Mouse (Mus musculus): ENCODE measurements around the gene Pitx2. TPM values are rescaled to one million over a fixed set of nuclear protein-coding genes. Genes with fewer than 3 reads are reported as not detected.
A peak's percentile ranks its signal among the peaks of the same experiment; 100 is the strongest.

Gene Pitx2
- polyA plus RNA-seq, 1 experiment = 18.6 TPM

- DNase-seq (ENCODE audit: low read depth) = peak; percentile 45
- no peak for TF ChIP-seq CTCF (IDR thresholded peaks at IDR 0.05; ENCODE audit: borderline replicate concordance, extremely low read depth, insufficient read depth, insufficient read length)
- TF ChIP-seq POLR2A (IDR thresholded peaks at IDR 0.05; ENCODE audit: borderline replicate concordance, extremely low read depth, insufficient read depth, insufficient read length, poor library complexity, severe bottlenecking) = no peak
Measured at GRCm38 (mm10) chr3:129220086-129220670, 20.5 kb downstream of the Pitx2 start.

DNA sequence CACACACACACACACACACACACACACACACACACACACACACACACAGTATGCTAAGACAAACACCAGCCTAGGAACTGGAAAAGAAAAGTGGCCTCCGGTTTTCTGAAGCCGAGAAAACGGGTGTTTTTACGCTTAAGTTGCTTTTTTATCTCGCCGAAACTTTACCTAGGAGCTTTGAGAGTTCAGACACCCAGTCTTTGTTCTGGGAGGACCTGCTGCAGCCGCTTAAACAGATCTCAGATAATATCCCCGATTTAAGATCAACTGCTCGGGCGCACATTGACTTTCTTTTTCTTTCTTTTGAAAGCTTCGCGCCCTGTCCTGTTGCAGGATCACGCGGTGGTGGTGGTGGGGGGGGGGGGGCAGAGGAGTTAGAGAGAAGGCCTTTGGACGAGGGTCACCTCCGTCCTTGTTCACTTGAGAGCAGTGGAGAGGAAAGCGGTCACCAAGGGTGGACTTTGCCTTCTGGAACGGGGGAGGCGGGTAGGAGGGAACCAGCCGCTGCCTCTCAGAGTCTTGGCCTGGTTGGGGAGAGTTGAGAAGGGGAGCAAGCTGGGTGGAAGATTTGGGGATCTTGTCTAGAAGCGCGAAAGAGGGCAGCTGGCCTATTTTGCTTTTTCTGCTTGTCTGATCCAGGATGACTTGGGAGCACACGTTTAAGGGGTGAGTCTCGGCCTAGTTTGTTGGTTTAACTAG lies 21.2 kb downstream of the Pitx2 start:
- TF ChIP-seq POLR2A (IDR thresholded peaks at IDR 0.05; ENCODE audit: borderline replicate concordance, extremely low read depth, insufficient read depth, insufficient read length, poor library complexity, severe bottlenecking) (no peak), CTCF (IDR thresholded peaks at IDR 0.05; ENCODE audit: borderline replicate concordance, extremely low read depth, insufficient read depth, insufficient read length) (no peak)
- DNase-seq (ENCODE audit: low read depth) = peak; percentile 33

- TF ChIP-seq POLR2A (IDR thresholded peaks at IDR 0.05; ENCODE audit: borderline replicate concordance, extremely low read depth, insufficient read depth, insufficient read length, poor library complexity, severe bottlenecking) (no peak), CTCF (IDR thresholded peaks at IDR 0.05; ENCODE audit: borderline replicate concordance, extremely low read depth, insufficient read depth, insufficient read length) (no peak)
- peak; percentile 20 for DNase-seq (ENCODE audit: low read depth)
Measured at GRCm38 (mm10) chr3:129221380-129222260, 21.9 kb downstream of the Pitx2 start.

- peak; percentile 55 for DNase-seq (ENCODE audit: low read depth)
- TF ChIP-seq CTCF (IDR thresholded peaks at IDR 0.05; ENCODE audit: borderline replicate concordance, extremely low read depth, insufficient read depth, insufficient read length) (no peak), POLR2A (IDR thresholded peaks at IDR 0.05; ENCODE audit: borderline replicate concordance, extremely low read depth, insufficient read depth, insufficient read length, poor library complexity, severe bottlenecking) (no peak)
Measured at GRCm38 (mm10) chr3:129222448-129223290, 23.0 kb downstream of the Pitx2 start.

DNA sequence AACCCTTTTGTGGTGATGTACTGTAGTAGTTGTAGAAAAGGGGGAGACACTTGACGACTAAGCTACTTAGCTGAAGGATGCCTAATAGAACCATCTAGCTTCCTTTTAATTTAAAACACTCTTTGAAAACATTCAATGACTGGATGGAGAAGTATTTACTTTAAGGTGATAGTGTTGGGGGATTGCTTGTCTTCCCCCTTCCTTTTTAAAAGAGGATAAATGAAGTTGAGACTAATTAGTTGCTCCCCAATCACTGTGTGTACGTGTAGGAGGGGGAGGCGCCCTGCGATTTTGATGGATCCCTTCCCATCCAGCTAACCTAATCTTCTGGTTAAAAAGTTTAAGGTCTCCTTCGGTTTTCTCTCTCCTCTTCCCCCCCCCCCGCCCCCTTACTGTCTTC lies 23.7 kb downstream of the Pitx2 start:
- no peak for DNase-seq (ENCODE audit: low read depth)
- TF ChIP-seq POLR2A (IDR thresholded peaks at IDR 0.05; ENCODE audit: borderline replicate concordance, extremely low read depth, insufficient read depth, insufficient read length, poor library complexity, severe bottlenecking) = no peak
- TF ChIP-seq CTCF (IDR thresholded peaks at IDR 0.05; ENCODE audit: borderline replicate concordance, extremely low read depth, insufficient read depth, insufficient read length) = no peak

DNA sequence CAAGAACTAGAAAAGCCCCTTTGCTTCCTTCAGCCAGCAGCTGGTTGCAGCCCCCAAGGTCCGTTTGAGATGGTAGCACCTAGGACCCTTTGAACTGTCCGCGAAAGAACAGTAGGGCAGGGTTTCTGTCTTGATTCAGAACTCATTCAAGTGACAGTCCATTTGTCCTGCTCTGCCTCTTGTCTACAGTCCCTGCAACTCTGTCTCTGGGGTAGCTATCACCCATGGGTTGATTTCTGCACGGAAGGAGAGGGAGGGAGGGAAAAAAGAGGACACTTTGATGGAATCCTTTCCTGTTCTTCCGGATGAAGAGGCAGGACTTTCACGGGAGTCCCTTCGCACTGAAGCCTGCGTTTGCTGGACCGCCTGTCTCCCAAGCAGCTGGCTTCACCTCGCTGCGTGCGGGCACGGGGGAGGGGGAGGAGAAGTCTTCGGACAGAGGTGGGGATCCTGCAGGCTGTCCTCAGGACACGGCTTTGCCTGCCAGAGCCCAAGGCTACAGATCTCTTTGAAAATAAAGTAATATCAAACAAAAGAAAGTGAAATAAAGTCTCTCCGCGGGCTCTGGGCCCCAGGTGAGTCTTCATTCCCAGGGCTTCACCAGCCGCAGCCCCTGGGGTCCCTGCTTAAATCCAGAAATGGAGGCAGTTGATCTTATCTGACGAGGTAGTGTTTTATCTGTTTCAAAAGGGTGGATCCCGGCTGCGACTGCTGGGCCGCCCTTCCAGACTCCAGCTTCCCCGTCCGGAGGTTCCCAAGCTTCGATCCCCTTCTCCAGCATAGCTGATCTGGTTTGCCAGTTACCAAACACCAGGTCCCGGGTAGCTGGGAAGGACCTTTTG lies 24.5 kb downstream of the Pitx2 start:
- DNase-seq (ENCODE audit: low read depth) = peak; percentile 35
- TF ChIP-seq POLR2A (IDR thresholded peaks at IDR 0.05; ENCODE audit: borderline replicate concordance, extremely low read depth, insufficient read depth, insufficient read length, poor library complexity, severe bottlenecking) (no peak), CTCF (IDR thresholded peaks at IDR 0.05; ENCODE audit: borderline replicate concordance, extremely low read depth, insufficient read depth, insufficient read length) (no peak)

GRCm38 (mm10) chr3:129224806-129225576 lies 25.3 kb downstream of the Pitx2 start:
- DNase-seq (ENCODE audit: low read depth) = peak; percentile 8
- TF ChIP-seq POLR2A (IDR thresholded peaks at IDR 0.05; ENCODE audit: borderline replicate concordance, extremely low read depth, insufficient read depth, insufficient read length, poor library complexity, severe bottlenecking) (no peak), CTCF (IDR thresholded peaks at IDR 0.05; ENCODE audit: borderline replicate concordance, extremely low read depth, insufficient read depth, insufficient read length) (no peak)

DNA sequence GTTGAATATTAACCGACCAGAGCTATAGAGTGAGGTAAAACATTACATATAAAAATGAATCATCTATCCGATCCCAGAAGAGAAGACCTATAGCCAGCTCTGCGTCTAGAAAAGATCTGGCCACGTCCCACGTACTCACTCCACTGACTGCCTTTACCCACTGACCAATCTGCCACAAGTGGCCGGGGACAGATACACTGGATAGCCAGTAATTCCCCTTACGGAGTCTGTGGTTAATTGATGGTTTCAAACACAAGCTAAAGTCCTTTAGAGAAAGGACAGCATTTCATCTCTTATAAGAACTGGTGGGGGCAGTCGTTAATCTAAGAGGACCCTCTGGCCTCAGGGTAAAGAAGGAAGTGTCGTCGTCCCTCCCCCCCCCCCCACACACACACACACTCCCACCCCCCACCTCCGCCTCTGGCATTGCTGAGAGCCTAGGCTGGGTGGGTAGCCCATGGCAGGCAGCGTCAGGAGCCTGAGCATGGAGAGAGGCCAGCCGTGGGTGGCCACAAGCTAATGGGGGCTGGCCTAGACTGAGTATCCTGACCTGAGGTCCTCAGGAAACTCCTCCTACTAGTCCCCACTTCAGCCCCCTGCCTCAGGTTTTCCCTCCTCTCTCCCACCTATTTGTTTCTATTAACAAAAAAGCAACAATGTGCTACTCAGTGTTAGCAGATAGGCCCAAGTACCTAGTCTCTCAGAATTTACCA lies 26.1 kb downstream of the Pitx2 start:
- no peak for TF ChIP-seq CTCF (IDR thresholded peaks at IDR 0.05; ENCODE audit: borderline replicate concordance, extremely low read depth, insufficient read depth, insufficient read length)
- no peak for TF ChIP-seq POLR2A (IDR thresholded peaks at IDR 0.05; ENCODE audit: borderline replicate concordance, extremely low read depth, insufficient read depth, insufficient read length, poor library complexity, severe bottlenecking)

DNA sequence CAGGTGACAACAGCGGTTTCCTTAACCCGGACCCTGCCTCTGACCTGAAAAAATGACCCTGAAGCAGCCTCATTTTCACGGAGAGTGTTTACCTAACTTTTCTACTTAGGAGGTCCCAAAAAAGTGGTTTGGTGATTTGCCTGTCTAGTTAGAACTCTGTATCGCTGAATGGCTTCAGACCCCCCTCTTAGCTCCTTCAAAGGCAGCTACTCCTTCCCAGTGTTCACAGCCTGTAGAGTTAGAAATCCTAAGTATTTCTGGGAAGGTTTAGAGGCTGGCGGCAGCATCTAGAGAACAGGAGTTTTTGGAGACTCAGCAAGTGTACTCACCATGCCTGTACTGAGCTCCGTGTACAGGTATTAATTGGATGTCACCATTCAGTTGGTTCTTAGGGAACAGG lies 27.0 kb downstream of the Pitx2 start:
- no peak for DNase-seq (ENCODE audit: low read depth)
- TF ChIP-seq CTCF (IDR thresholded peaks at IDR 0.05; ENCODE audit: borderline replicate concordance, extremely low read depth, insufficient read depth, insufficient read length) (no peak), POLR2A (IDR thresholded peaks at IDR 0.05; ENCODE audit: borderline replicate concordance, extremely low read depth, insufficient read depth, insufficient read length, poor library complexity, severe bottlenecking) (no peak)

More for the DNA sequence above, 26.1 kb downstream of the Pitx2 start:
- DNase-seq (ENCODE audit: low read depth) = no peak

All from brain, embryonic 14.5 days (tissue).